Mouse (Mus musculus) forebrain, postnatal 0 days (tissue): ENCODE data around the gene Bicdl1. TPM values are rescaled to one million over a fixed set of nuclear protein-coding genes. Genes with fewer than 3 reads are reported as not detected.

Experiments used
- ATAC-seq: fragments of 200-750 bp; cut with Nextera tagmentation; 2 replicates; pipeline ENCODE4 v1.8.0; 2017; ENCODE audit warnings: mild to moderate bottlenecking, moderate library complexity
- DNase-seq: peaks from one replicate; pipeline ENCODE4 v3.0.0-alpha.2; 2015
- H3K27ac ChIP-seq: fragments of 300-500 bp; sonication (generic); 2 replicates; pipeline ENCODE4 v1.5.1; 2014; ENCODE audit warnings: low read depth, mild to moderate bottlenecking, antibody characterized with exemption, low read length, moderate library complexity, mixed read lengths
- H3K27me3 ChIP-seq: fragments of 300-500 bp; sonication (generic); 2 replicates; pipeline ENCODE4 v1.6.1; 2014; ENCODE audit warnings: mild to moderate bottlenecking, low read length, mixed read lengths; ENCODE audit not compliant: insufficient read depth
- H3K36me3 ChIP-seq: fragments of 300-500 bp; sonication (generic); 2 replicates; pipeline ENCODE4 v1.6.1; 2014; ENCODE audit warnings: mild to moderate bottlenecking, moderate library complexity; ENCODE audit not compliant: insufficient read depth
- H3K4me1 ChIP-seq: fragments of 300-500 bp; sonication (generic); 2 replicates; pipeline ENCODE4 v1.6.1; 2014; ENCODE audit warnings: antibody characterized with exemption; ENCODE audit not compliant: insufficient read depth
- H3K4me2 ChIP-seq: fragments of 300-500 bp; sonication (generic); 2 replicates; pipeline ENCODE4 v1.6.1; 2014; ENCODE audit warnings: low read depth, mild to moderate bottlenecking, moderate library complexity
- H3K4me3 ChIP-seq: fragments of 300-500 bp; sonication (generic); 2 replicates; pipeline ENCODE4 v1.5.1; 2014; ENCODE audit warnings: low read depth, low read length, mixed read lengths
- H3K9ac ChIP-seq: fragments of 300-500 bp; sonication (generic); 2 replicates; pipeline ENCODE4 v1.6.1; 2014; ENCODE audit warnings: mild to moderate bottlenecking
- H3K9me3 ChIP-seq: fragments of 300-500 bp; sonication (generic); 2 replicates; pipeline ENCODE4 v1.6.1; 2016; ENCODE audit warnings: low read length
- CTCF ChIP-seq: sonication (generic); IDR thresholded peaks from 2 replicates; pipeline ENCODE4 v1.5.1; 2016; ENCODE audit warnings: antibody characterized with exemption, control low read depth, low read depth
- WGBS: fragments of 180-500 bp; shearing (Covaris S2); extraction: QIAGEN DNeasy Blood & Tissue Kit; methylation state at CpG from one replicate; pipeline ENCODE4 v1.1.7; 2014; 5-methylcytosine and 5-hydroxymethylcytosine counted together
- polyA plus RNA-seq: library from polyadenylated mRNA; unstranded; fragments of >200 nt; fragmentation: Nextera tagmentation; extraction: Ambion mirVana; gene quantifications from 2 replicates; pipeline ENCODE4 v1.2.1, GENCODE M21; 2015
- total RNA-seq: library from RNA; depleted of rRNA; stranded (reverse); fragments of >200 nt; gene quantifications from 2 replicates; pipeline ENCODE4 v1.2.3, GENCODE M21; 2014

Bicdl1 gene
- total and polyA plus RNA-seq, 2 experiments from 2014 or later = 27.6 to 184 TPM

DNA sequence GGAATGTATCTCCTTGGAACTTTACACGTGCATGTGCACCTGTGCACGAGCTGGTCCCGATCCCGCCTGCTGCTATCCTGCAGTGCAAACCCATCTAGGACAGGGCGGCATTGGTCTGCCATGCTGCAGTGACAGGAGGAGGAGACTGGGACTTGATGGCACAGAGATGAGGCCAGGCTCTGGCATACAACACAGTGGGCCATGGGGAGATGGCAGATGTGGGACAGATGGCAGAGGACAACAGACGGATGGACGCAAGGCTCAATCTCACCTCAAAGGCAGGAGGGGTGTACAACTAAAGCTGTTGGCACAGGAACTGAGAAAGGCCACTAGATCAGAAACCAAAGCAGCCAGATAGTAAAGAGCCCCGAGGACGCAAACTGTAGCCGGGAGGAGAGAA, 80.5 kb downstream of the Bicdl1 start:
- WGBS = 88% methylated on average over 10 of the region's 10 CpGs
- Histone ChIP-seq H3K27me3 (no peaks in the 10 kb centered on the region), H3K9ac (no peak overlapping the region), H3K27ac (no peak overlapping the region), H3K4me1 (0 out of 2 replicates have a peak, but pooled peaks cover 7% of the 10 kb centered on the region), H3K4me2 (no peak overlapping the region), H3K36me3 (peaks cover 49% of the 10 kb centered on the region), H3K9me3 (no peaks in the 10 kb centered on the region), H3K4me3 (no peak overlapping the region)
- no peak for ATAC-seq
- TF ChIP-seq CTCF = no peak
- DNase-seq = no peak

- 91% methylated on average over 8 of the region's 8 CpGs for WGBS
- Histone ChIP-seq H3K27ac (no peak overlapping the region), H3K27me3 (no peaks in the 10 kb centered on the region), H3K36me3 (peaks cover 61% of the 10 kb centered on the region), H3K9ac (no peak overlapping the region), H3K4me2 (no peak overlapping the region), H3K4me1 (0 out of 2 replicates have a peak, but pooled peaks cover 7% of the 10 kb centered on the region), H3K9me3 (no peaks in the 10 kb centered on the region), H3K4me3 (no peak overlapping the region)
- DNase-seq = no peak
- no peak for ATAC-seq
- no peak for TF ChIP-seq CTCF
Measured at GRCm38 (mm10) chr5:115649699-115650098, 81.7 kb downstream of the Bicdl1 start.

- Histone ChIP-seq H3K9me3 (no peaks in the 10 kb centered on the region), H3K4me1 (0 out of 2 replicates have a peak, but pooled peaks cover 7% of the 10 kb centered on the region), H3K9ac (no peak overlapping the region), H3K4me3 (no peak overlapping the region), H3K4me2 (no peak overlapping the region), H3K27me3 (no peaks in the 10 kb centered on the region), H3K36me3 (peaks cover 63% of the 10 kb centered on the region), H3K27ac (no peak overlapping the region)
- ATAC-seq (no peak), DNase-seq (no peak)
- WGBS = 43% methylated on average over 3 of the region's 3 CpGs
- TF ChIP-seq CTCF = no peak
Measured at GRCm38 (mm10) chr5:115648876-115649275, 82.5 kb downstream of the Bicdl1 start.

DNA sequence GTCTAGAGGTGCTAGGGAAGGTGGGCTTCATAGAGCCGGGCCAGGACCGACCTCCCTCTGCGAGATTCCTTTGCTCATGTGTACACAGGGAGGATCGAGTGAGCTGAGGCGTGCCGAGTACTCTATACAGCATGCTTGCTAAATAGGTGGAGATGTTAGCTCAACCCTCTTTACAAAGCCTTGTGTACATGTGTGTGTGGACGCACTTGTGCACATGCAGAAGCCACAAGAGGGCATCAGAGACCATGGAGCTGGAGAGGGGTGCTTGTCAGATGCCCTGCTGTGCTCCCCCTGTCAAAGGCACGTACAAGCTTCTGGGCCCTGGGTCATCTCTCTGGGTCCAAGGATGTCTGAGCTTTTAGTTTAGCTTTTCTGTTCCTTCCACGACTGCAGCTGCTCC, 87.2 kb downstream of the Bicdl1 start:
- H3K9ac ChIP-seq = no peak overlapping the region
- H3K27ac ChIP-seq = no peak overlapping the region
- H3K4me2 ChIP-seq = no peak overlapping the region
- peaks cover 88% of the 10 kb centered on the region for H3K36me3 ChIP-seq
- no peak overlapping the region for H3K4me3 ChIP-seq
- ATAC-seq = no peak
- WGBS = 88% methylated on average over 9 of the region's 9 CpGs
- H3K4me1 ChIP-seq = no peaks in the 10 kb centered on the region
- no peaks in the 10 kb centered on the region for H3K9me3 ChIP-seq
- no peaks in the 10 kb centered on the region for H3K27me3 ChIP-seq
- TF ChIP-seq CTCF = peak; percentile 37
- DNase-seq = no peak

DNA sequence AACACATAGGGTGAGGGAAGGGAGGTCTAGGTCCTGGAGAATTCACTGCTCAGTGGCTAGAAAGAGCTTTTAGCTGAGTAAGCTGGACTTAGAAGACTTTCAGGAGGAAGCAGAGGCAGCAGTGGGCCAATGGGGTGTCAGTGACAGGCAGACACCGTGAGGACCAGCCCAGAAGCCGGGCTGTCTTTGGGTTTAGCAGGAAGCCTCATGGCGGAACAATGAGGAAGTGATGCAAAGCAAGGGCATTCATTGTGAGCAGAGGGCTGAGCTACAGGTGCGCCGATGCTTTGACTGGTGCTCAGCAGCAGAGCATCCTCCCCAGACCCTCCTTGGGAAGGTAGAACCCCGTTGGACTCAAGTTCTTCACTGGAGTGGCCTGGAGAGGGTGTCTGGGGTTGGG, 95.9 kb downstream of the Bicdl1 start:
- H3K9me3 ChIP-seq = no peaks in the 10 kb centered on the region
- no peak for ATAC-seq
- H3K27ac ChIP-seq = no peak overlapping the region
- no peak overlapping the region for H3K4me2 ChIP-seq
- H3K36me3 ChIP-seq = peaks cover 21% of the 10 kb centered on the region
- no peak overlapping the region for H3K9ac ChIP-seq
- peaks cover 16% of the 10 kb centered on the region for H3K4me1 ChIP-seq
- H3K27me3 ChIP-seq = no peaks in the 10 kb centered on the region
- 71% methylated on average over 6 of the region's 6 CpGs for WGBS
- DNase-seq = no peak
- TF ChIP-seq CTCF = no peak
- H3K4me3 ChIP-seq = no peak overlapping the region

DNA sequence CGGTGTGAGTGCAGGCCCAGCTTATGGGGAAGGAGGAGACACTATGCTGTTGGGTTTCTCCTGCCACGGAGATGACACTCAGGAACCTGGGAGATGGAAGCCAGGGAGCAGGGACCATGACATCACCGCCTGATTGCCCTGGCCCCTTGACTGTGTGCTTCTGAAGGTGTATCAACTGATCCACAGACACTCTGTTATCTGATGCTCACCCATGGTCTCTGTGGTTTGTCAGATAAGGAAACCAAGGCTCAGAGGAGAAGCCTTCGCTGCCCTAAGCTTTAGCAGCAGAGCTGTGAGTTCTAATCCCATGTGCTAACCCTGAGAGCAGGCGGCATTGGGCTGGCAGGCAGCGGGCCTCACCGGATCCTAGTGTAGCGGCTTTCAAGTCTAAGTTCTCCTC, 97.4 kb downstream of the Bicdl1 start:
- H3K4me2 ChIP-seq = no peak overlapping the region
- TF ChIP-seq CTCF = no peak
- H3K4me1 ChIP-seq = peaks cover 16% of the 10 kb centered on the region

DNA sequence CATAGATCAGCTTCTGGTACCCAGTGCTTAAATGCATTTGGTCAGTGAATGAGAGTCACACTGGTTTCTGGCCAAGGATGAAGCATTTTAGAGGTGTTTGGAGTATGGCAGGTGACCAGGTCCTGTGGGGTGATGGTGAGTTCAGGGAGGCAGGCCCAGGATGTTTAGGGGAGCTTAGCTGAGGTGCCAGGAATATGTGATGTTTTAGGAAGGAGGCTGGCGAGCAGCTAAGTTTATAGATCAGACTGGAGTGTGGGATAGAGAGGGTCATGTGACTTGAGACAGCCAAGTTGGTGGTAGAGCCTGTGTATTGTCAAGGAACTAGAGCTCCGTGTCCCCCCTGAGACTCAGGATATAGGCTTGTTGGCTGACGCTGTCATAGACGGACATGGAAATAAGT, 98.4 kb downstream of the Bicdl1 start:
- ATAC-seq = no peak
- H3K9ac ChIP-seq = peak overlapping the region; percentile 90

More for the DNA sequence above, 97.4 kb downstream of the Bicdl1 start:
- Histone ChIP-seq H3K4me3 (no peak overlapping the region), H3K9me3 (no peaks in the 10 kb centered on the region), H3K27ac (no peak overlapping the region), H3K27me3 (no peaks in the 10 kb centered on the region), H3K36me3 (peaks cover 6% of the 10 kb centered on the region), H3K9ac (no peak overlapping the region)
- WGBS = 92% methylated on average over 8 of the region's 8 CpGs
- ATAC-seq (no peak), DNase-seq (no peak)

More for the DNA sequence above, 98.4 kb downstream of the Bicdl1 start:
- no peak for TF ChIP-seq CTCF
- DNase-seq = no peak
- H3K9me3 ChIP-seq = no peaks in the 10 kb centered on the region
- H3K27ac ChIP-seq = no peak overlapping the region
- no peaks in the 10 kb centered on the region for H3K27me3 ChIP-seq
- no peaks in the 10 kb centered on the region for H3K36me3 ChIP-seq
- peak overlapping the region; percentile 82 for H3K4me2 ChIP-seq
- peaks cover 16% of the 10 kb centered on the region for H3K4me1 ChIP-seq
- H3K4me3 ChIP-seq = peak overlapping the region; percentile 97
- 60% methylated on average over 4 of the region's 4 CpGs for WGBS
